In genomic region chr6:144299503-144299858, GRCm38 (mm10) we compare ENCODE assay signal across 20 mouse cellular contexts.
DNase-seq lines count a peak whose midpoint lies in the region; ATAC-seq and TF ChIP-seq lines count a peak whose summit lies in the region.
"Had no signal": no experiment of that assay in that cellular context is flagged by ENCODE, and none has a peak within 500 bp of the region (broad histone marks: within the 10 kb centered on the region; RNA-seq: fewer than 3 reads in every experiment).

No protein-coding gene starts in this region.

- H3K27me3 ChIP-seq in forebrain, embryonic 15.5 days, result no peaks in the 10 kb centered on the region
- no peaks in the 10 kb centered on the region for H3K27me3 ChIP-seq in forebrain, embryonic 11.5 days (ENCODE audit: control insufficient read depth, insufficient read depth, low read length)
- H3K27me3 ChIP-seq in lung, postnatal 0 days (replicated peaks; ENCODE audit: insufficient read depth, low read length), result no peaks in the 10 kb centered on the region
- H3K27me3 ChIP-seq in midbrain, postnatal 0 days (ENCODE audit: insufficient read depth, low read length), result no peaks in the 10 kb centered on the region
- H3K27me3 ChIP-seq: intestine, embryonic 15.5 days had no signal

- H3K4me3 ChIP-seq in forebrain, embryonic 15.5 days, result no peak overlapping the region
- no peak overlapping the region for H3K4me3 ChIP-seq in forebrain, embryonic 11.5 days (ENCODE audit: low read depth, low read length)
- H3K4me3 ChIP-seq in lung, postnatal 0 days (ENCODE audit: low read depth, low read length), result no peak overlapping the region
- H3K4me3 ChIP-seq in midbrain, postnatal 0 days (ENCODE audit: low read depth, low read length), result no peak overlapping the region
- H3K4me3 ChIP-seq: embryonic facial prominence, embryonic 13.5 days; forebrain, embryonic 10.5 days; heart, embryonic 10.5 days; intestine, embryonic 15.5 days had no signal

- 82% methylated on average over 7 of the region's 7 CpGs for WGBS in forebrain, embryonic 15.5 days
- WGBS in forebrain, embryonic 11.5 days, result 84% methylated on average over 7 of the region's 7 CpGs
- 30% methylated on average over 7 of the region's 7 CpGs for WGBS in lung, postnatal 0 days
- WGBS in midbrain, postnatal 0 days, result 86% methylated on average over 7 of the region's 7 CpGs

- no peak overlapping the region for H3K4me2 ChIP-seq in forebrain, embryonic 15.5 days (replicated peaks)
- H3K4me2 ChIP-seq in forebrain, embryonic 11.5 days (ENCODE audit: low read depth, low read length, severe bottlenecking), result no peak overlapping the region
- H3K4me2 ChIP-seq in lung, postnatal 0 days (replicated peaks; ENCODE audit: low read depth, low read length), result peak overlapping the region; percentile 17; the same call in 1 of the 2 replicates
- H3K4me2 ChIP-seq in midbrain, postnatal 0 days (ENCODE audit: low read depth, low read length, poor library complexity, severe bottlenecking), result no peak overlapping the region
- H3K4me2 ChIP-seq: embryonic facial prominence, embryonic 13.5 days; hindbrain, embryonic 14.5 days had no signal

- peak overlapping the region; percentile 27 for H3K27ac ChIP-seq in forebrain, embryonic 15.5 days (replicated peaks)
- H3K27ac ChIP-seq in forebrain, embryonic 11.5 days (ENCODE audit: low read depth, low read length), result no peak overlapping the region
- no peak overlapping the region for H3K27ac ChIP-seq in lung, postnatal 0 days (ENCODE audit: low read length)
- no peak overlapping the region for H3K27ac ChIP-seq in midbrain, postnatal 0 days (ENCODE audit: low read depth, low read length)
- H3K27ac ChIP-seq: embryonic facial prominence, embryonic 13.5 days; forebrain, embryonic 10.5 days; heart, embryonic 10.5 days; hindbrain, embryonic 14.5 days; intestine, embryonic 15.5 days; macrophage had no signal

- no peak for TF ChIP-seq CTCF in lung, postnatal 0 days (IDR thresholded peaks at IDR 0.05)
- no peak for TF ChIP-seq CTCF in midbrain, postnatal 0 days (IDR thresholded peaks at IDR 0.05)

- TF ChIP-seq EP300 in lung, postnatal 0 days (IDR thresholded peaks at IDR 0.05), result no peak

- H3K36me3 ChIP-seq in forebrain, embryonic 15.5 days, result 0 out of 2 replicates have a peak, but pooled peaks cover 2% of the 10 kb centered on the region
- H3K36me3 ChIP-seq in forebrain, embryonic 11.5 days (ENCODE audit: control insufficient read depth, insufficient read depth, low read length), result no peaks in the 10 kb centered on the region
- no peaks in the 10 kb centered on the region for H3K36me3 ChIP-seq in lung, postnatal 0 days (ENCODE audit: insufficient read depth, low read length)
- H3K36me3 ChIP-seq in midbrain, postnatal 0 days (ENCODE audit: insufficient read depth, low read length), result no peaks in the 10 kb centered on the region
- H3K36me3 ChIP-seq: forebrain, embryonic 10.5 days; heart, embryonic 10.5 days; intestine, embryonic 15.5 days had no signal

- peaks cover 14% of the 10 kb centered on the region; the same call in 1 of the 2 replicates for H3K4me1 ChIP-seq in forebrain, embryonic 15.5 days
- H3K4me1 ChIP-seq in forebrain, embryonic 11.5 days (replicated peaks; ENCODE audit: control insufficient read depth, insufficient read depth, low read length), result no peaks in the 10 kb centered on the region
- H3K4me1 ChIP-seq in lung, postnatal 0 days (ENCODE audit: insufficient read depth, low read depth, low read length), result no peaks in the 10 kb centered on the region; the same call in 1 of the 2 replicates
- no peaks in the 10 kb centered on the region for H3K4me1 ChIP-seq in midbrain, postnatal 0 days (ENCODE audit: insufficient read depth, low read length)
- H3K4me1 ChIP-seq: embryonic facial prominence, embryonic 13.5 days had no signal

- ATAC-seq in forebrain, embryonic 15.5 days (replicated peaks), result no peak
- ATAC-seq in forebrain, embryonic 11.5 days (replicated peaks; ENCODE audit: low FRiP score), result no peak
- no peak for ATAC-seq in lung, postnatal 0 days
- ATAC-seq in hematopoietic stem cell, adult 5-6 weeks (replicated peaks in 1 of 2; ENCODE audit: insufficient read depth in 1 of 2, low FRiP score in 2 of 2, low TSS enrichment in 1 of 2, low read depth in 1 of 2, poor library complexity in 2 of 2, severe bottlenecking in 2 of 2), result peak; percentile 68 to 80
- ATAC-seq in midbrain, postnatal 0 days (ENCODE audit: low FRiP score), result no peak
- ATAC-seq: intestine, embryonic 15.5 days; midbrain, embryonic 16.5 days had no signal

- DNase-seq in forebrain, embryonic 11.5 days (ENCODE audit: low spot score), result no peak
- DNase-seq in lung, postnatal 0 days (ENCODE audit: low spot score), result no peak
- no peak for DNase-seq in lung, adult 18-20 months
- DNase-seq in mesoderm, embryonic 11.5 days (ENCODE audit: low read depth, low spot score), result peak; percentile 55
- no peak for DNase-seq in thymus, postnatal 14 days
- DNase-seq in midbrain, postnatal 0 days (ENCODE audit: low spot score), result no peak
- DNase-seq: cerebellum, adult 9-10 months; gastrocnemius, postnatal 25 days; heart, postnatal 10 days; layer of hippocampus, postnatal 36 days; thymus, postnatal 4 days had no signal

- no peak overlapping the region for H3K9ac ChIP-seq in forebrain, embryonic 15.5 days (replicated peaks)
- no peak overlapping the region for H3K9ac ChIP-seq in forebrain, embryonic 11.5 days (ENCODE audit: low read length)
- no peak overlapping the region for H3K9ac ChIP-seq in lung, postnatal 0 days (replicated peaks; ENCODE audit: low read depth)
- H3K9ac ChIP-seq in midbrain, postnatal 0 days (replicated peaks; ENCODE audit: low read length, poor library complexity, severe bottlenecking), result no peak overlapping the region
- H3K9ac ChIP-seq: embryonic facial prominence, embryonic 13.5 days; hindbrain, embryonic 14.5 days; intestine, embryonic 15.5 days had no signal

- H3K9me3 ChIP-seq in forebrain, embryonic 15.5 days, result peaks cover 7% of the 10 kb centered on the region; the same call in 1 of the 2 replicates
- peaks cover 5% of the 10 kb centered on the region; the same call in 1 of the 2 replicates for H3K9me3 ChIP-seq in forebrain, embryonic 11.5 days (ENCODE audit: control insufficient read depth, low read length)
- 0 out of 2 replicates have a peak, but pooled peaks cover 3% of the 10 kb centered on the region for H3K9me3 ChIP-seq in lung, postnatal 0 days (ENCODE audit: low read length)
- H3K9me3 ChIP-seq in midbrain, postnatal 0 days (ENCODE audit: low read length), result no peaks in the 10 kb centered on the region
- H3K9me3 ChIP-seq: heart, embryonic 10.5 days had no signal

Comparison
In these comparisons a context has a peak if more than half of its experiments do, and no peak if none do; other contexts are left out.
1. ATAC-seq: peak in hematopoietic stem cell, adult 5-6 weeks (2 of 2); none in forebrain, embryonic 15.5 days (single experiment), forebrain, embryonic 11.5 days (single experiment), lung, postnatal 0 days (single experiment) and midbrain, postnatal 0 days (single experiment).